Mouse (Mus musculus): ENCODE data around the gene Sry. TPM values are rescaled to one million over a fixed set of nuclear protein-coding genes. Genes with fewer than 3 reads are reported as not detected.

The Sry gene
- polyA plus RNA-seq (2015; fragmentation: Nextera tagmentation; extraction: Ambion mirVana), result not detected in 2 replicates

GRCm38 (mm10) chrY:2663558-2663957 lies at the start of gene Sry:
TSS of gene Sry (minus strand) at chrY:2663658.
- no peak for ATAC-seq (ENCODE audit: insufficient number of reproducible peaks, insufficient read depth, low FRiP score, low TSS enrichment, low read depth)

More at GRCm38 (mm10) chrY:2663558-2663957, at the start of gene Sry:
- no peak within 1 kb of the TSS for H3K27ac ChIP-seq
- H3K4me3 ChIP-seq, result no peak within 1 kb of the TSS
- no peaks in the 10 kb centered on the region for H3K27me3 ChIP-seq
- 39% methylated on average over 2 of the region's 2 CpGs for WGBS
- H3K4me1 ChIP-seq, result no peaks in the 10 kb centered on the region
- H3K4me2 ChIP-seq, result no peak within 1 kb of the TSS
- no peaks in the 10 kb centered on the region for H3K36me3 ChIP-seq
- H3K9me3 ChIP-seq, result no peaks in the 10 kb centered on the region
- H3K9ac ChIP-seq, result no peak within 1 kb of the TSS

Other genes starting within 250 kb of the Sry start
- not detected in 2 replicates for gene H2al2c, start 64.6 kb downstream of the Sry start, polyA plus RNA-seq (2015; fragmentation: Nextera tagmentation; extraction: Ambion mirVana)
- not detected in 2 replicates for gene H2al2b, start 57.0 kb upstream of the Sry start, polyA plus RNA-seq (2015; fragmentation: Nextera tagmentation; extraction: Ambion mirVana)
- gene Gm4064, start 132.5 kb upstream of the Sry start, polyA plus RNA-seq (2015; fragmentation: Nextera tagmentation; extraction: Ambion mirVana), result not detected in 2 replicates
- not detected in 2 replicates for gene Rbmy, start 167.0 kb upstream of the Sry start, polyA plus RNA-seq (2015; fragmentation: Nextera tagmentation; extraction: Ambion mirVana)
- gene Gm10256, start 167.0 kb upstream of the Sry start, polyA plus RNA-seq (2015; fragmentation: Nextera tagmentation; extraction: Ambion mirVana), result not detected in 2 replicates
- gene Gm10352, start 237.3 kb upstream of the Sry start, polyA plus RNA-seq (2015; fragmentation: Nextera tagmentation; extraction: Ambion mirVana), result 0.18 TPM in 1 of 2 replicates, not detected in the other